Mouse (Mus musculus) thymus, adult 2 months (tissue): ENCODE measurements around the gene Ahnak.

ENCODE experiments used
- CTCF ChIP-seq: fragments of 200-500 bp; IDR thresholded peaks from 2 replicates; pipeline ENCODE4 v1.5.1; 2012; ENCODE audit warnings: mild to moderate bottlenecking, control low read depth, low read length, moderate library complexity, borderline replicate concordance; ENCODE audit not compliant: control insufficient read depth, poor library complexity, insufficient read depth; ENCODE audit errors: extremely low read depth
- POLR2A ChIP-seq: fragments of 200-500 bp; IDR thresholded peaks from 2 replicates; pipeline ENCODE4 v1.6.1; 2012; ENCODE audit warnings: mild to moderate bottlenecking, low read length, control low read depth, moderate library complexity; ENCODE audit not compliant: control insufficient read depth, poor library complexity, insufficient read depth; ENCODE audit errors: extremely low read depth

DNA sequence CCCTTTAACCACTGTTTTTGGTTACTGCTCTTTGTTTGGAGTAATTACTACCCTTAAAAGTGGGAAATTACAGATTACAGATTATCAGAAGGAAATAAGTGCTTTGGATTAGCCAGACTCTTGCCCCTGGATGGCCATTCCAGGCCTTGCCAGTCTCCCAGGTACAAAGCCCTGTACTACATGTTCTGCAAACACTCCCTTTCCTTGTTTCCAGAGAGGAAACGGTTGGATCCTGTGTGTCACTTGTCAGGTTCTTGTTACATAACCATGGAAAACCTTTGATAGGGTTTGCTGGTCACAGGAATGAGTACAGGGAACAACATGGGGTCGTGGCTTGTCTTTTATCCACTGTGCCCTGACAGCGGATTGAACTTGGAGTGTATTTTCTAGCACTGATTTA lies 39.3 kb downstream of the Ahnak start:
- no peak for TF ChIP-seq POLR2A
- no peak for TF ChIP-seq CTCF
